Mouse (Mus musculus): ENCODE results near the gene 1700001C19Rik. TPM values are rescaled to one million over a fixed set of nuclear protein-coding genes. Genes with fewer than 3 reads are reported as not detected.
"Not testable (repeated sequence)": the region's sequence is repeated elsewhere in the genome, so short reads cannot be mapped to it uniquely, and the experiment has no call there.

The 1700001C19Rik gene
- polyA plus RNA-seq, 1 experiment from 2014 or later = 7.8 TPM

- Histone ChIP-seq H3K4me2 (ENCODE audit: low read depth, low read length) (no peak overlapping the region), H3K36me3 (replicated peaks; ENCODE audit: insufficient read depth, low read length) (no peaks in the 10 kb centered on the region), H3K27ac (ENCODE audit: low read depth) (no peak overlapping the region), H3K27me3 (ENCODE audit: insufficient read depth, low read length) (no peaks in the 10 kb centered on the region), H3K9me3 (ENCODE audit: low read length) (no peaks in the 10 kb centered on the region), H3K9ac (replicated peaks) (no peak overlapping the region), H3K4me1 (ENCODE audit: insufficient read depth) (peaks cover 4% of the 10 kb centered on the region; the same call in 1 of the 2 replicates), H3K4me3 (ENCODE audit: low read depth, low read length) (no peak overlapping the region)
- no peak for ATAC-seq
- 72% methylated on average over 5 of the region's 5 CpGs for WGBS (ENCODE audit: insufficient replicate concordance)
- DNase-seq = no peak
- TF ChIP-seq CTCF (IDR thresholded peaks at IDR 0.05; ENCODE audit: low read depth) (peak; percentile 36), EP300 (IDR thresholded peaks at IDR 0.05; ENCODE audit: low read depth) (no peak)
Observed at GRCm38 (mm10) chr17:47430815-47431214, 6.4 kb downstream of the 1700001C19Rik start.

- Histone ChIP-seq H3K27me3 (ENCODE audit: insufficient read depth, low read length) (no peaks in the 10 kb centered on the region), H3K27ac (ENCODE audit: low read depth) (no peak overlapping the region), H3K9ac (replicated peaks) (no peak overlapping the region), H3K4me2 (ENCODE audit: low read depth, low read length) (no peak overlapping the region), H3K4me1 (ENCODE audit: insufficient read depth) (peaks cover 4% of the 10 kb centered on the region; the same call in 1 of the 2 replicates), H3K4me3 (ENCODE audit: low read depth, low read length) (no peak overlapping the region), H3K9me3 (ENCODE audit: low read length) (no peaks in the 10 kb centered on the region), H3K36me3 (replicated peaks; ENCODE audit: insufficient read depth, low read length) (no peaks in the 10 kb centered on the region)
- TF ChIP-seq EP300 (IDR thresholded peaks at IDR 0.05; ENCODE audit: low read depth) = no peak
- TF ChIP-seq CTCF (IDR thresholded peaks at IDR 0.05; ENCODE audit: low read depth) = peak; percentile 63
- ATAC-seq = peak; percentile 50; the same call in 1 of the 2 replicates
- WGBS (ENCODE audit: insufficient replicate concordance) = 18% methylated on average over 8 of the region's 8 CpGs
- peak; percentile 49 for DNase-seq
Observed at GRCm38 (mm10) chr17:47428831-47429304, 8.3 kb downstream of the 1700001C19Rik start.

GRCm38 (mm10) chr17:47427316-47427715 lies 9.9 kb downstream of the 1700001C19Rik start:
- no peak overlapping the region for H3K9ac ChIP-seq (replicated peaks)
- no peak for TF ChIP-seq EP300 (IDR thresholded peaks at IDR 0.05; ENCODE audit: low read depth)
- TF ChIP-seq CTCF (IDR thresholded peaks at IDR 0.05; ENCODE audit: low read depth) = peak; percentile 56
- 60% methylated on average over 6 of the region's 6 CpGs for WGBS (ENCODE audit: insufficient replicate concordance)
- ATAC-seq (no peak), DNase-seq (no peak)
- H3K27ac ChIP-seq (ENCODE audit: low read depth) = no peak overlapping the region
- H3K9me3 ChIP-seq (ENCODE audit: low read length) = no peaks in the 10 kb centered on the region
- peaks cover 4% of the 10 kb centered on the region; the same call in 1 of the 2 replicates for H3K4me1 ChIP-seq (ENCODE audit: insufficient read depth)
- H3K4me2 ChIP-seq (ENCODE audit: low read depth, low read length) = no peak overlapping the region
- H3K27me3 ChIP-seq (ENCODE audit: insufficient read depth, low read length) = no peaks in the 10 kb centered on the region
- H3K4me3 ChIP-seq (ENCODE audit: low read depth, low read length) = no peak overlapping the region
- no peaks in the 10 kb centered on the region for H3K36me3 ChIP-seq (replicated peaks; ENCODE audit: insufficient read depth, low read length)

- Histone ChIP-seq H3K9ac (replicated peaks) (no peak overlapping the region), H3K4me1 (ENCODE audit: insufficient read depth) (peaks cover 4% of the 10 kb centered on the region; the same call in 1 of the 2 replicates), H3K4me2 (ENCODE audit: low read depth, low read length) (no peak overlapping the region), H3K27ac (ENCODE audit: low read depth) (no peak overlapping the region), H3K27me3 (ENCODE audit: insufficient read depth, low read length) (no peaks in the 10 kb centered on the region), H3K36me3 (replicated peaks; ENCODE audit: insufficient read depth, low read length) (no peaks in the 10 kb centered on the region), H3K9me3 (ENCODE audit: low read length) (no peaks in the 10 kb centered on the region), H3K4me3 (ENCODE audit: low read depth, low read length) (no peak overlapping the region)
- DNase-seq (no peak), ATAC-seq (no peak)
- 44% methylated on average over 6 of the region's 6 CpGs for WGBS (ENCODE audit: insufficient replicate concordance)
- TF ChIP-seq CTCF (IDR thresholded peaks at IDR 0.05; ENCODE audit: low read depth) (no peak), EP300 (IDR thresholded peaks at IDR 0.05; ENCODE audit: low read depth) (no peak)
Observed at GRCm38 (mm10) chr17:47424186-47424585, 13.0 kb downstream of the 1700001C19Rik start.

GRCm38 (mm10) chr17:47422616-47423015 lies 14.6 kb downstream of the 1700001C19Rik start:
- not testable (repeated sequence) for H3K4me2 ChIP-seq (ENCODE audit: low read depth, low read length); H3K9ac ChIP-seq (replicated peaks); H3K4me3 ChIP-seq (ENCODE audit: low read depth, low read length); H3K9me3 ChIP-seq (ENCODE audit: low read length); H3K36me3 ChIP-seq (replicated peaks; ENCODE audit: insufficient read depth, low read length); H3K27ac ChIP-seq (ENCODE audit: low read depth); DNase-seq; ATAC-seq; H3K4me1 ChIP-seq (ENCODE audit: insufficient read depth); H3K27me3 ChIP-seq (ENCODE audit: insufficient read depth, low read length)
- WGBS (ENCODE audit: insufficient replicate concordance) = 86% methylated on average over 1 of the region's 1 CpGs

GRCm38 (mm10) chr17:47421566-47421965 lies 15.6 kb downstream of the 1700001C19Rik start:
- Histone ChIP-seq H3K4me2 (ENCODE audit: low read depth, low read length) (no peak overlapping the region), H3K4me3 (ENCODE audit: low read depth, low read length) (no peak overlapping the region), H3K4me1 (ENCODE audit: insufficient read depth) (no peaks in the 10 kb centered on the region; the same call in 1 of the 2 replicates), H3K27me3 (ENCODE audit: insufficient read depth, low read length) (no peaks in the 10 kb centered on the region), H3K9me3 (ENCODE audit: low read length) (no peaks in the 10 kb centered on the region), H3K27ac (ENCODE audit: low read depth) (no peak overlapping the region), H3K36me3 (replicated peaks; ENCODE audit: insufficient read depth, low read length) (no peaks in the 10 kb centered on the region), H3K9ac (replicated peaks) (no peak overlapping the region)
- ATAC-seq (no peak), DNase-seq (no peak)
- whole genome bisulfite sequencing (ENCODE audit: insufficient replicate concordance) = 65% methylated on average over 3 of the region's 3 CpGs
- no peak for TF ChIP-seq CTCF (IDR thresholded peaks at IDR 0.05; ENCODE audit: low read depth)
- no peak for TF ChIP-seq EP300 (IDR thresholded peaks at IDR 0.05; ENCODE audit: low read depth)

- H3K27me3 ChIP-seq (ENCODE audit: insufficient read depth, low read length) = no peaks in the 10 kb centered on the region
- ATAC-seq = no peak
- H3K4me1 ChIP-seq (ENCODE audit: insufficient read depth) = no peaks in the 10 kb centered on the region
- H3K4me3 ChIP-seq (ENCODE audit: low read depth, low read length) = no peak overlapping the region
- H3K4me2 ChIP-seq (ENCODE audit: low read depth, low read length) = no peak overlapping the region
- no peak overlapping the region for H3K27ac ChIP-seq (ENCODE audit: low read depth)
- H3K9ac ChIP-seq (replicated peaks) = no peak overlapping the region
- no peaks in the 10 kb centered on the region for H3K36me3 ChIP-seq (replicated peaks; ENCODE audit: insufficient read depth, low read length)
- WGBS (ENCODE audit: insufficient replicate concordance) = 71% methylated on average over 2 of the region's 2 CpGs
- TF ChIP-seq EP300 (IDR thresholded peaks at IDR 0.05; ENCODE audit: low read depth) (no peak), CTCF (IDR thresholded peaks at IDR 0.05; ENCODE audit: low read depth) (no peak)
- no peaks in the 10 kb centered on the region for H3K9me3 ChIP-seq (ENCODE audit: low read length)
- DNase-seq = no peak
Observed at GRCm38 (mm10) chr17:47420195-47420594, 17.0 kb downstream of the 1700001C19Rik start.

- H3K4me3 ChIP-seq (ENCODE audit: low read depth, low read length); H3K27ac ChIP-seq (ENCODE audit: low read depth); H3K36me3 ChIP-seq (replicated peaks; ENCODE audit: insufficient read depth, low read length); ATAC-seq; DNase-seq; H3K9me3 ChIP-seq (ENCODE audit: low read length); H3K4me2 ChIP-seq (ENCODE audit: low read depth, low read length); H3K9ac ChIP-seq (replicated peaks); H3K4me1 ChIP-seq (ENCODE audit: insufficient read depth): not testable (repeated sequence)
- H3K27me3 ChIP-seq (ENCODE audit: insufficient read depth, low read length) = peaks cover 22% of the 10 kb centered on the region
- 4% methylated on average over 72 of the region's 74 CpGs for WGBS (ENCODE audit: insufficient replicate concordance)
Observed at GRCm38 (mm10) chr17:47409897-47410861, 27.0 kb downstream of the 1700001C19Rik start.

All from liver, postnatal 0 days (tissue).